Mouse (Mus musculus): ENCODE data around the gene Ebf1. TPM values are rescaled to one million over a fixed set of nuclear protein-coding genes. Genes with fewer than 3 reads are reported as not detected.
"Not testable (repeated sequence)": the region's sequence is repeated elsewhere in the genome, so short reads cannot be mapped to it uniquely, and the experiment has no call there.

Ebf1 gene
- total RNA-seq (2022) = 1 to 10 TPM; 2.8 to 5.3 (median 3.4) TPM

DNA sequence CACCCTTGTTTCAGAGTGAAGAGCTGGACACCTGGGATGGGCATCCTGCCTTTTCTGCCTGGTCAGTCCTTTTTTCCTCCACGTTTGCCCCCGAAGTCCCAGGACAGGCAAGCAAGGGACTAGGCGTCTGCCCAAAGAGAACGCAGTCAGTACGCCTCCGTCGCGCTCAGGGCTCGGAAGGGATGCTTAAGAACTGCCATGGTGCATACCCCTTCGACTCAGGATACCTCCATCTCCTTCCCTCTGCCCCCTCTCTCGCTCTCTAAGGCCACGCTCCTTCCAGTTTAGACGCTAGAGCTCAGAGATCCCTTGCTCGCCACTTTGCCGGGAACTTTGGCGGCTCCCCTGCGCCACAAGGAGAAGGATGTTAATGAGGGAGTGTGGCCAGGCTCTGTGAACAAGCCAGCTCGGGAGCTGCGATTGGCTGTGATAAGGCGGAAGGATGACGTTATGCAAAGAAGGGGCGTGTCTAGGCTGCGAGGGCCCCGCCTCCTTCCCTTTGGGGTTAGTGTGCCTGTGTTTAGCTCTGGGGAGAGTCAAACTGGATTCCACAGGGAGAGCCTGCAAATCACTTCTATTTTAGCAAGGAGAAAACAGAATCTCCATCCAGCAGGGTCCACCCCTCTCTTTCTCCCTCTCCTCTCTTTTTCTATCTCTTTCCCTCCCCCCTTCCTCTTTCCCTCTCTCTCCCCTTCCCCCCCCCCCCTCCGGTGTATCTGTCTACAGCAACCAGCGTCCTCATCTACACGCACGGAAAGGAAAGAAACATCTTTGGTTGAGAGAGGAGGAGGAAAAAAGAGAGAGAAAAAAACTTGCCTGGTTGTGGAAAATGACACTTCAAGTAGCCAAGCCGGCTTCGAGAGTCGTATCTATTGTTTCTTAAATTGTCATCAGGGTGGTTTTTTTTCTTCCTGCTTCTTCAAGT, at the start of gene Ebf1:
TSS of gene Ebf1 (plus strand) at position 530 of the 925 bp plus-strand sequence.
- peak; percentile 16 to 38 for DNase-seq (ENCODE audit: low spot score in 2 of 2)

DNA sequence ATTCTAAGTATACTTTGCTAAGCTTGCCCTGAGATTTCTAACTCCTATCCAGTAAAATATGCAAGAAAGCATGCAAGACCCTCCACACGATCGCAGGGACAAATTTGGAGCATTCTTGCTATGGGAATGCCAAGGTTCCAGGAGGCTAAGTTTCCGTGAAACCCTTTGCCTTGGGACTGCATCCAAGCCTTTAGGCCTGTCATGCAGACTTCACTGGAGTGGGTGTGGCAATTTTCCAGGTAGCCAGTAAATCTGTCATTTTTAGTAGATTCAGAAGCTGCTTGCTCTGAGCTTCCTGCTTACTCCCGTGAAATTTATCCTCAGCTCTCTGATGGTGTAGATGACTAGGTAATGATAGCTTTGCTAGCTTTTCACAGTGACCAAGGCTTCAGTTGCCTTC, 46.8 kb upstream of the Ebf1 start:
- not testable (repeated sequence) for DNase-seq (ENCODE audit: low spot score in 2 of 2)

DNA sequence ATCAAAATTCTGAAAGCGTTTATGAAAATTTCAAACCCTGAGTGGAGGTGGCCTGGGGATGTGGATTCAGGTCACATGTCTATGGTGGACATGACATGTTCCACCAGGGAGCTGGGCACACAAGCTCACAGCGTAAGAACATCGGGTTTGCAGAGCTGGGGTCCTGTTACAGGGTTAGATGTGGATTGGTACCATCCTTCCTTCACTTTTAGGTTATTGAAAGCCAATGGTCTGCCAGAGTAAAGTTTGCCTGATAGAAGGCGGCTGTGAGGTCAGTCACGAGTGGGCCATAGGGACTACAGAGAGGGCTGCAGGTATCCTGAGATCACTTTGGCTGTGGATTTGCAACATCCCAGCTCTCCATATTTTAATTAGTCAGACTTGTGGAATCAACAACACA, 44.3 kb upstream of the Ebf1 start:
- DNase-seq (ENCODE audit: low spot score in 2 of 2) = no peak

DNA sequence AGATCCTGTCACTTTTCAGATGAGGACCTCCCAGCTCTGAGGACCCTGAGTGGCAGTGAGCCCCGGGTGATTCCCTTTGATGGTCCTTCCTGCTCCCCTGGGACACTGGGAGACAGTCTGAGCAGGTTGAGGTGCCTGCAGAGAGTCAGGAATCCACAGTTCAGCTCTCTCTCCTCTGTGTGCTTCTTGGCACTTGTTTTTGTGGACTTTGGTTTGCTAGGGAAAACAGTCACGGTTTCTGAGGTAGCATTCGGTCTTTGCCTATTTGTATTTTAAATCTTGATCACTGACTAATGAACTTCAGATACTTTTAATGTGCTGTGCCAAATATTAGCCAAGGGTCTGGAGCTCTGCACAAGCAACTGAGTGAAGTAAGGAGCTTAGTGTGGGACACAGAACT, 43.7 kb upstream of the Ebf1 start:
- no peak for DNase-seq (ENCODE audit: low spot score in 2 of 2)

DNA sequence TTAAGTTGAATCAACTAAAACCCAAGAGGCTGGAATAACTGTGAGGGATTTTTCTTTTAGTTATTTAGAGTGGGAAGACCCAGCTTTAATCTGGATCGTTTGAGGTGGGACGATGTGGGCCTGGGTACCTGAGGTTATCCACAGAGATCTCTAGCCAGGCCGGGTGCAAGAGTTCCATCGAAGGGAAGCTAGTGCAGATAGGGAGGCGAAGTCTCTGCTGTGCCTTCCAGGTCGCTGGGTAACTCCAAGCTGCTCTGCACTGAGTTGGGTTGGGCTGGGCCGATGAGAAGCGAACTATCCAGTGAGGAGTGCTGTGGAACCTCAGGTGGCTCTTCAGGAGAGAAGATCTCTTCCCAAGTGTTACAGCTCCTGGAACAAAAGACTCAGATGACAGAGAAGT, 42.7 kb upstream of the Ebf1 start:
- DNase-seq (ENCODE audit: low spot score in 2 of 2) = no peak

DNA sequence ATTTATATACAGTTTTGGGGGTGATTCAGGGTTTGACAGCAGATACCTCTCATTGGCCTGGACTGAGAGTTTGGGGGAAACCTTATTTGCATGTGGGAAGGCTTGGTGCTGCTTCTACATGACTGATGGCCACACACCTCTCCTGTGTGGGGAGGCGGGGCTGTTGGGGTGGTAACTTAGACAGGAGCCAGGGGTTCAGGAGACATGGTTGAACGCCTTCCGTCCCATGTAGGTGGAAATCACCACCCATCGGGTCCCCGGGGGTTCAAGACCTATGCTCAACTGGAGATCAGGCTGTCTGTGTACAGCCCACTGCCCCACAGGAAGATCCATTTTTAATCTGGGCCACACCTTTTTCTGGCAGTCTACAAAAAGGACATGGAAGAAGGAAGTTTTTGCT, 42.3 kb upstream of the Ebf1 start:
- no peak for DNase-seq (ENCODE audit: low spot score in 2 of 2)

DNA sequence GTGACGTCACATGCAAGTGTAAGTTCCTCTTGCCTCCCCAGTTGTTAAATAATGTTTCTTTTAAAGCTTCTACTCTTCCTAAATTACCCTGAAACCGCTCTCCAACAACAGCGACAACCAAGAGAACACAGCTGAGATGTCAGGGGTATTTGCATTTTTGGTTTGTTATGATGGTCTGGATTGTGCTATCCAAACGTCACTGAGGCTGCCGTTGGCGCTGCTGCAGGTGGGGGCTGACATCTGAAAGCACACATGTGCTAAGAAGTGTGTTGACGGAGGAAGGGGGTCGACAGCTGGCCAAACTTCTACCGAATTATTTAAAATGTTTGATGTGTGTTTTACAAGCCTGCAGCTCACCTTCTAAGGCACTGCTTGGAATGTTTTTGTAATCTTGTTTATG, 39.2 kb upstream of the Ebf1 start:
- DNase-seq (ENCODE audit: low spot score in 2 of 2) = no peak

DNA sequence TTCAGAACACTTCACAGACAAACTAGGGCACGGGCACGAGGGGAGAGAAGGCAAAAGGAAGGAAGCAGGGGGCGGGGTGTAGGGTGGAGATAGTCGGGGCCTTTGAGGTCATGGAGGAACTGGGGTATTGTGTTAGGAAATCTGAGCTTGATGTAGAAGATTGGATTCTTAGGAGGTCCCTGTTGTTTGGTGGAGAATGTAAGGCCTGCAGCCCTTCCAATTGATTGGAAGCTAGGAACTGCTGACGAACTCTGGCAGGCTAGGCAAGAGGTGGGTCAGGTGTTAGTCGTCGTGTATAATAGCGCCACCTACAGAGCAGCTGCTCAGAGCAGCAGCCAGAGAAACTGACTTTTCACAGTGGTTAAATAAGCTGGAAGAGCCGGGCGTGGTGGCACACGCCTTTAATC, 35.8 kb upstream of the Ebf1 start:
- no peak for DNase-seq (ENCODE audit: low spot score in 2 of 2)

DNA sequence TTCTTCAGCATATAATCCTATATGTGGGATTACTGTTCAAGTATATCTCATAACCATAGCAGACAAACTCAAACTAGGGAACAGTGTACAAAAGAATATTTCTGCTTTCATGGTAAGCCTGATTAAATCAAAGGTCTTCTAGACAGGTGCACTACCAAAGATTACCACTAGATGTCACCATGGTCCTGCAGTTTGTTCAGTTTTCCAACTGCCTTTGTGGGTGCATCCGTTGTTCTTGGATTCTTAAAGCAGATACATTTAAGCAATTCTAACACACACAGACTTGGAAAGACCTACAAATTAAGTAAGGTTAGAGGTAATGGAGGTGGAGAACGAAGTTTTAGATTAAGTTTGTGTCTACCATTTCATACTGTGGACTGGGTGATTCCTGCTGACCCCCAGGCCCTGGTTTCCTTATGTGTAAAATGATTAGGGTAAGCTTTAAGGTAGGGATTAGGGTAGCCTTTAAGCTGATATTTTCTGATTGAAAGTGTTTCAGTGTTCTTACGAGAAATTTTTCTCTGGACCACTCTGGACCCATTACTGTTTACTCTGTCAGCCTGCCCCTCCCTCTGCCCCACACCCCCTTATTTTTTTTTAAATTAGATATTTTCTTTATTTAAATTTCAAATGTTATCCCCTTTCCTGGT, 30.9 kb upstream of the Ebf1 start:
- DNase-seq (ENCODE audit: low spot score in 2 of 2) = peak in 1 of 2 experiments; percentile 67

DNA sequence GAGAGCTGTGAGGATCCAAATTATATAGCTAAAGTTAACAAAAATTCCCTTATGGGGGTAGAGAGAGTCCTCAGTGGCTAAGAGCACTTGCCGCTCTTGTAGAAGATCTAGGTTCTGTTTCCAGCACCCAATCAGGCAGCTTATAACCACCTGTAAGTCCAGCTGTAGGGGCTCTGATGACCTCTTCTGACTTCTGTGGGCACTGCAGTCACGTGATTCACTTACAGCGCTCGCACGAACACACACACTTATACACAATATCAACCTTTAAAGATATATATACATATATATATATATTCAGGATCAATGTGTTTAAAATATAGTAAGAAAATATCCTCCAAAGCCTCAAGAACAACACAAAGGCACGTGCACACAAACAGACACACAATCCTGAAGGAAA, 24.1 kb upstream of the Ebf1 start:
- no peak for DNase-seq (ENCODE audit: low spot score in 2 of 2)

DNA sequence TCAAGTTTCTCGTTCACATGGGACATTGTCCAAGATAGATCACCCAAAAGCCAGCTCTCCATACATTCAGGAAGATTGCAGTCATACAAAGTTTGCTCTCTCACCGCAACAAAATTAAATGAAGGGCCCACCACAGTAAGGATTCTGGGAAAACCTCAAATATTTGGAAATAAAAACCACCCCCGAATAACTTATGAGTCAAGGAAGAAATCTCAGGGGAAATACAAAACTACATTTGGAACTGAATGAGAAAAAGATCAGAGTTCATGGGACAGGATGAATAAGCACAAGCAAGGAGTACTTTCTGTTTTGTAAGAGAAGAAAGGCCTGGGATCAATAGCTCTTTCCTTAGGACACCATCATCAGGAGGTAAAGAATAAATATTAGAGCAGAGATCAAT, 22.3 kb upstream of the Ebf1 start:
- DNase-seq (ENCODE audit: low spot score in 2 of 2) = no peak

DNA sequence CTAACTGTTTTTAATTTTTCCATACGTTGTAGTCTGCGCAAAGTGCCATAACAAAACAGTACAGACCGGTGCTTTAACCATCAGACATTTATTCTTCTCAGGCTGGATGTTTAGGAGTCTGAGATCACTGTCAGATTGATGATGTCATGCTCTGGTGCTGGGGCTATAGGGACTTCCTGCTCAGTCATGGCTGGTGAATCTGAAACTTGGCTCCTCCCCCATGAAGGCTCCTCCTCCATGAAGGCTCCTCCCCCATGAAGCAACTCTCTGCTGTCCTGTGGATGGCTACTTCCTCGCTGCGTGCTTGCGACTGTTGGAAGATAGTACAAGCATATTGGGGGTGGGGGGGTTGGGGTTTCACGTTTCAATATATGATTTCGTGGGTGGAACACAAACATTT, 10.2 kb upstream of the Ebf1 start:
- DNase-seq (ENCODE audit: low spot score in 2 of 2) = no peak

DNA sequence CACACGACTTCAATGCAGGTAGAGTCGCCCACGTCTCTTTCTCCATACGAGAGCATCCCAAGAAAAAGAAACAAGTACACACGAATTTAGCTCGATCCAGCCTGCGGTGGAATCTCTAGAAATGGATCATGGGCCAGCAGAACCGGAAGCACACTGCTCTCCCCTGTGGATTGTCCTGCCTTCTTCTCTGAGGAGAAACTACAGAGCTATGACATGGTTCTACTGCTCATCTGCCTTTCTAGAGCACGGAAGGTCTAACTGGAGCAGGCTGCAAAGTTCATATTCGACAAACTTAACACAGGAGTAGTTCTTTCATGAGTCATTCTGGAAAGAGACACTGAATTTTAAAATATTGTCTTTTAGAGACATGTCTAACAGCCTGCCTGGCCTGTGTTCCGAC, 8.5 kb upstream of the Ebf1 start:
- no peak for DNase-seq (ENCODE audit: low spot score in 2 of 2)

DNA sequence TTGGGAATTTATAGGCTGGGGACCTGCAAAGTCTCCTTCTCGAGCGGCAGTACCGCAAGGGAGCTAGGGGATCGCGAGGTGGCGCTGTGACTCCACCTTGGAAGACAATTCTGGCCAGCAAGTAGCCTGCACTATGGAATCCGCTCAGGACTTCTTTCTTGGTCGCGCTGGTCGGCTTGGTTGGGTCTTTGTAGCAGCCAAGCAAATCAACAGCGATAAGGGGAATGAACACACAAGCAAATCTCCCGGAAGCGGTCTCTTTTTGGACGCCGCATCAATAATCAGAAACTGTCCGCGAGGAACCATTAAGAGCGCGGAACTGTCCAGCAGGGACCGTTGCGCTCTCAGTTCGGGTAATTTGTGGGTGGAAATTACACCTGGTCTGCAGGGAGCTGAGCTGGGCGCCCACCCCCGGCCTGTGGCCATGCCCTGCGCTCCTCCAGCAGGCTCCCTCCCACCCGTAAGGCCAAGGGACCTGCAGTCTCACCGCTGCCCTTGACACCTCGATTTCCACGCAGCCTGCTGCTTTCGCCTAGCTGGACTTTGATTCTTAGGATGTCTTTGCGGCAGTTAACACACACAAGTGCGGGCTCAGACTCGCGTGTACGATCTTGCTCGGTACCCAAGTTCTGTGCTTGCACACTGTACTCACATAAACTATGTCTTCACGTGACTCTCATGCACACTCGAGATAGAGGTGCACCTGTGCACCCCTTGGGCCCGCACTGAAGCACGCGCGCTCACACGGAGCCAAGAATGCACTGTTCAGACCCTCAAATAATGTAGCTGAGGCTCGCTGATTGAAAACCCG, 5.9 kb upstream of the Ebf1 start:
- peak; percentile 54 to 88 for DNase-seq (ENCODE audit: low spot score in 2 of 2)

DNA sequence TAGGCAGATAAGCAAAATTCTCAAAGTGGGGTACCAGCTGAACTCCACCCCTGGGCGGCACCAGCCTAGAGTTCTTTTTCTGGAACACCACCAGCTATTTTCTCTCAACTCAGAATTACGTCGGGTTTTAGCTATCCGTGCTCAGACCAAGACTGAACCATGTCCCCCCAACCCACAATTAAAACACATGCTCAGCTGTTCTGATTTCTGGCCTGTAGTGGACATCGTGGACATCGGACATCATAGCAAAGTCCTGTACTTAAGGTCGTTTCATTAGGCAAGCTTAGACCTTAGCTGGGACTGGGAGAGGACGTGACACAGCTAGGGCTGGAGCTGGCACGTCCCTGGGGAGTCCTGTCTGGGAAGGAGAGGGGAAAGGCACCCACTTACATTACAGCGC, 5.0 kb upstream of the Ebf1 start:
- no peak for DNase-seq (ENCODE audit: low spot score in 2 of 2)

DNA sequence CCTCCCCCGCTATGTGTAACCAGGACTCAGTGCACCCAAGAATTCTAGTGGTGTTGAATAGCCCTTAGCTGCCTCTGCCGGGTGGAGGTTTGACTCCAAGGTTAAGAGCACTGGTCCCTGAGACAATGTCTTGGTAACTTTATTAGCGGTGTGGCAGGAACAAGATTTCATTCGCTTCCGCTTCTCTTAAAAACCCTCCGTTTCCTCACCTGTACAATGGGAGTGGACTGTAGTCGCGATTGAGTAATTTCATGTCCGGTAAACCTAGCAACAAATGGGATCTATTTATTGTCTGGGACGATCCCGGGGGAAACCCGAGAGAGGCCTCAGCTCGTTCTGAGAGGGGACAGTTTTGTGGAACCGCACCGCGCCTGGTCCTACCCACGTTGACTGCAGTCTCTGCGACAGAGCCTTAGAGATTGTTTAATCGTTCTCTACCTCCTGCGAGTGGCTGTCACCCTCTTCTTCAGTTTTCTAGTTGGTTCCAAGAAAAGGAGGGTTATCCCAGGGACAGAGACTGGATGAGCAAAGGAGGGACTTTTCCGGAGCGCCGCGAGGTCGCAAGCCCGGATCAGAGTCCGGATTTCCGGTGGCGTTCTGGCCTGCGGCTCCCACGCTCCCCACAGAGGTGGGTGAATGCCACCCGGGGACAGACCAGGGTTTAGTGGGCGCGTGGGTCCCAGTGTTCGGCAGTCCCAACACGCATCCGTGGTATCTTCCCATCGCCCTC, 4.3 kb upstream of the Ebf1 start:
- DNase-seq (ENCODE audit: low spot score in 2 of 2) = no peak

DNA sequence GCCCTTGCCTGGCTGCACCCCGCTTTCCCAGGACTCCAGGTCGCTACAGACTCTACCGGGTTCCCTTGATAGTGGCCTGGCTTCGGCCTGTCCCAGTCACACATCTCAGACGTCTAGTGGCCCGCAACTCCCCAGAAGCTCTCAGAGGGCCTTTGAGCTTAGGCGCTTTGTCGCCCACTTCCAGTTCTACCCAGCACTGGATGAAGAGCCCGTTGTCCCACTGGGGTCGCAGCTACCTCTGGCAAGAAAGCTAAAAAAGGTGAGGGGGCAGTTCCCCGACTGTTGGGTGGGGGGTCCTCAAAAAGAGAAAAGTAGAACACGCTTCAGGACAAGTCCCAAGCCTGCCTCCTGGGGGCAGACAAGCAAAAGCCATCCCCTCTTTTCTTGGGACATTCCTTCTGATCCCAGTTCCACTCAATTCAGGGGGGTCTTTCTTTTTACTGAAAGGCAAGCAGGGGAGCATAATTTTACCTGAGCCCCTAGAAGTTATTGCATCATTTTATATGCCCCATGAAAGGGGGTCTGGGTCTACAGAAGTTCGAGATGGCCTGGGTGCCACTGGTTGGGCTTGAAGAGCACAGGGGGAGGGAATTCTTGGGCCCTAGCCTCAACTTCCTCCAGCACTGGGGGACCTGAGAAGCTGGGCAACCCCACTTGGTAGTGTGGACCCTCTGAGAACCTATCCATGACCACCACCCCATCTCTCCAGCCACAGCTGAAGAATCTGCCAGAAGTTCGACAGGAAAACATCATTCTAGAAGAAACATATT, 3.5 kb upstream of the Ebf1 start:
- no peak for DNase-seq (ENCODE audit: low spot score in 2 of 2)

DNA sequence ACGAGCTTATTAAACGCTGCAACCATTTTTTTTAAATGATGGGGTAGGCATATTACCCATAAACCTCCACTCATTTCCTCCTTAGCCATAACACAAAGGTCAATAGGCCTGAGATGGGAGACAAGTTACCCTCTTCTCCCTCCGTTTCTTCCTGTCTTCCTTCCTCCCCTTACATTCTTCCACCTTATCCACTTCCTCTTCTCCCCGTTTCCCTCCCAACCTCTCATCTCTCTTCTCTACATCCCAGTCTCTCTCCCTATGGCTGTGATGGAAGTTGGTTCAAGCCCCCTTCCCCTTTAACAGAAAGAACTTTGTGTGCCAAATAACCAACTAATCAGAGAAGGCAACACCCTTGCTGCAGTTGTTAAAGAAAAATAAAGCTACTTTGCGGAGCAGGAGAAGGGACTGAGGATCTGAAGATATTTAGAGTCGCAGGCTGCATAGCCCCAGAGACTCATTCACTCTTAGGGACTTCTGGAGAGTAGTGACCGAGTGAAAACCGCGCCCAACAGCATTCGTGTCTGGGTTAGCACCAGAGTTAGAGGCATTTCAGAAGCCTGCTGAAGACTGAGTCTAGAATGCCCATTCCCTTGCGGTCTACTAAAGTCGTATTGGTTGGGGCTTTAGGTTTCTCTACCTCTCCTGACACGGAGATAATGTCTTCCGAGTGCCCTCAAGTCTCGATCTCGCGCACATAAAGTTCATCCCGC, 884 bp upstream of the Ebf1 start:
- no peak for DNase-seq (ENCODE audit: low spot score in 2 of 2)

DNA sequence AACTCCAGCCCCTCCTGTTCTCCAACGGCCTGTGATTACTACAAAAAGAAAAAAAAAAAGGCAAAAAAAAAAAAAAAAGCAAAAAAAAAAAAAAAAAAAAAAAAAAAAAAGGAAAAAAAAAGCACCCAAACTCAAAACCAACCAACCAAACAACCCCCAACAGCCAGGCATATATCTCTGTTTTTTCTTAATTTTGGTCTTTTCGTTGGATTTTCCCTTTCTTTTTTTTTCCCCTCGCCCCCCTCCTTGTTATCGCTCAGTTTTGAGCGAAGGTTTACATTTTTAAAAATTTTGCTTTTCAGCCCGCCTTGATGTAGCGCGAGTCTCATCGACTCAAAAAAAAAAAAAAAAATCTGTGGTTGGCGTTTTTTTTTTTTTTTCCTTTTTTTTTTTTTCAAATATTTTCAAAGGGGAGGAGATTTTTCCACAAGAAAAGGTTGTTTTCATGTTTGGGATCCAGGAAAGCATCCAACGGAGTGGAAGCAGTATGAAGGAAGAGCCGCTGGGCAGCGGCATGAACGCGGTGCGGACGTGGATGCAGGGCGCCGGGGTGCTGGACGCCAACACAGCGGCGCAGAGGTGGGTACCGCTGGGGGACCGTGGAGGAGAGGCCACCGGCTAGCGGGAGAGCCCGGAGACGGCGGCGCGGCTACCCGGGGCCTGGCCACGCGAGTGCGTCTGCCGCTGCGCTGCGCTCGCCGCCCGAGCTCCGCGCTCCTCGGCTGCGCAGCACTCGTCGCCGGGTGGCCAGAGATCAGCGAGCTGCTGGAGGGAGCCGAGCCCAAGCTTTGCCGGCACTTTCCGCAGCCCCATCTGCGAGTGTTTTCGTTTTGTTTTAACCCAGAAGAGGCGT, 843 bp downstream of the Ebf1 start:
- peak in 1 of 2 experiments; percentile 19 for DNase-seq (ENCODE audit: low spot score in 2 of 2)
